Mouse (Mus musculus): ENCODE measurements around the gene Mvd. TPM values are rescaled to one million over a fixed set of nuclear protein-coding genes. Genes with fewer than 3 reads are reported as not detected.

The Mvd gene
- polyA plus RNA-seq, 1 experiment = 31.9 TPM

DNA sequence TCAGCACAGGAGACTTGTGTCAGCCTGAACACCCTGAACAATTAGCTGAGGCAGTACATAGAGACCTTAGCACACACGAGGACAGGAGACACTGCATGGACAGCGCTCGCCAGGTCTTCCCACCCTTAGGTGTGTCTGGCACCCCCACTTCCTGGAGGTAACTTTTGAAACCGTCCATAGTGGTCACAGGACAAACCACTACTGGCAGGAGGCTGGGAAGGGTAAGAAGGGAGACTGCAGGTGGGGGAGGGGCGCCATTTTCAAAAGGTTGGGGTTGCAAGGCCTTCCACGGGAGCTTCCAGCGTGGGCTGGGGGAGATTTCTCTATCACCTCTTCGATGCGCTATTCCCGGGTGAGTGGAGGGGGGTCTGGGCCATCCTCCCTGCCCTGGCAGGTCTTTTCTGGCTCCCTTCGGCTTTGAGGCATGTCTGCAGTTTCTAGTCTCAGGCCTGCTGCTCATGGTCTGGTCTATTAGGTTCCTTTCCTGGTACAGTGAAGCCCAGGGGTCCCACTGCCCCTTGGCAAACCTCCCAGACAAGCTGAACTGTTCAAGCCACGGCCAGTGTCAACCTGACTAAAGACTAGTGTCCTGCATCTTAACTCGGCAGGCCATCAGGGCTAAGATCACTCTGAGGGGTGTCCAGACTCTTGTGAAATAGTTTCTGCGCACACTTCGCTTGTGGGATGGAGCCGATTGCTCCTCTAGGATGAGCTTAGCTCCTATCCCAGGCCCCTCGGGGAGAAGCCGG, 11.4 kb downstream of the Mvd start:
- TF ChIP-seq CTCF (IDR thresholded peaks at IDR 0.05; ENCODE audit: insufficient read depth, low read length) (no peak), POLR2A (IDR thresholded peaks at IDR 0.05; ENCODE audit: borderline replicate concordance, extremely low read depth, low read depth, low read length) (no peak)

DNA sequence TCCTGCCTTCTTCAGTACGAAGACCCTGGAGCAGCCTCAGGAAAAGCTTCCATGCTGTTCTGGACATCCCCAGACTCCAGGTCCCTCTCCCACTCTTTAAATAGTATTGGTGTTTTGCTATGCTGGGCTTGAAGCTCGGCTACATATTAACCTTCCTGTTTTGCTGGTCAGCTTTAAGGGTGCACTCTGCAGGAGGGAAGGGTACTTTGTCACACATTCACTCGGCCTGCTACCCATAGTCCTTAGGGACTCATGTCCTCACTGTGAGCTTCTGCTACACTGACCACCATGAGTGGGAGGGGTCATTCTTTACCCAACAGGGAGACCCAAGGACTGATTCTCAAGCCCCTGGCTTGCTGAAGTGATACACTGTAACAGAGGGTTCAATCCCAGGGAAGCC, 12.6 kb downstream of the Mvd start:
- no peak overlapping the region for H3K4me3 ChIP-seq (replicated peaks; ENCODE audit: extremely low read depth, low read depth, low read length)
- WGBS = 63% methylated on average over 3 of the region's 3 CpGs
- TF ChIP-seq CTCF (IDR thresholded peaks at IDR 0.05; ENCODE audit: insufficient read depth, low read length) = no peak
- no peak for TF ChIP-seq POLR2A (IDR thresholded peaks at IDR 0.05; ENCODE audit: borderline replicate concordance, extremely low read depth, low read depth, low read length)
- no peak for DNase-seq
- H3K4me1 ChIP-seq (ENCODE audit: control insufficient read depth, insufficient read depth, low read length) = peaks cover 9% of the 10 kb centered on the region

More for the DNA sequence above, 11.4 kb downstream of the Mvd start:
- Histone ChIP-seq H3K4me1 (ENCODE audit: control insufficient read depth, insufficient read depth, low read length) (peaks cover 9% of the 10 kb centered on the region), H3K4me3 (replicated peaks; ENCODE audit: extremely low read depth, low read depth, low read length) (peak overlapping the region; percentile 92)
- no peak for DNase-seq
- 22% methylated on average over 18 of the region's 18 CpGs for WGBS

DNA sequence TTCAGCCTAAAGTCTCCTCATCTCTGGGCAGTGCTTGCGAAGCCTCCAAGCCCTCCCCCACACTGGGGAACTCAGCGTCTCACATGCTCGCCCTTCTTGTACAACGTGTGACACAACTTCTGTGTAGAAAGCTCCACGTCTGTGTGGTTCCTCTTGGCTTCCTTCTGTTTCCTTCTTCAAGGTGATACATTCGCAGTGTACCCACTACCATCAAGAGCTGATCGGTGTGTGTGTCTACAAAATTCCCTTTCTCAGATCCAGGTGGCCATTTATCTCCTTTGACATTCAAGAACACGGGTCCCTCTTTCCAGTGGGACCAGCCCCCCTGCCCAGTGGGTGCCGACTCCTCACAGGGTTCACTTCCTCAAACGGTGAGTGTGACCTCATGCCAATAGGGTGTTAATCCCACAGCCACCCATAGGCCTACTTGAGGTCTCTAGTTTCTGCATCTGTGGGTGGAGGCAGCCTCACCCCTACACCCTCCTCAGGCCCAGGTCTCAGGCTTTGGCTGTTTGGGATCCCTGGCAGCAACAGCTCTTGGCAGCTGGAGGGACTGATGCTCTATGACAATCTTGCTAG, 13.1 kb downstream of the Mvd start:
- no peak overlapping the region for H3K4me3 ChIP-seq (replicated peaks; ENCODE audit: extremely low read depth, low read depth, low read length)
- TF ChIP-seq CTCF (IDR thresholded peaks at IDR 0.05; ENCODE audit: insufficient read depth, low read length) (no peak), POLR2A (IDR thresholded peaks at IDR 0.05; ENCODE audit: borderline replicate concordance, extremely low read depth, low read depth, low read length) (0 out of 2 replicates have a peak, but pooled peaks have one; percentile 34)

DNA sequence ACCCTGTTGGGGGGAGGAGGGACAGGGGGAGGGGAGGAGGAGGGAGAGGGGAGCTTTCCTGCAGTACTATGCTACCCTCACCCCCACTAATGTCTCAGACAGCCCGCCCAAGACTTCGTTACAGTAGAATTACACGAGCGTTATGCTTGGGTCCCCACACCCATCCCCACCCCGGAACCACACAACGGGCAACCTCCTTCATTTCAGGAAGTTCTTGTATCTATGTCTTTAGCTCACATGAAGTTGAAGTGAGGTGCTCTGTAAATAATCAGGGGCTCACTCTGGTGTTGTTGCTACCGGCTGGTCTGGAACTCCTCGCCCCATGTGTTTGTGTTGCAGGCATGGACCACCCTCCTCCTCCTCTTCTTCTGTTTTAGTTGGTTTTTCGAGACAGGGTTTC, 15.1 kb downstream of the Mvd start:
- Histone ChIP-seq H3K4me3 (replicated peaks; ENCODE audit: extremely low read depth, low read depth, low read length) (no peak overlapping the region), H3K4me1 (ENCODE audit: control insufficient read depth, insufficient read depth, low read length) (peaks cover 8% of the 10 kb centered on the region)
- 76% methylated on average over 9 of the region's 9 CpGs for WGBS
- TF ChIP-seq POLR2A (IDR thresholded peaks at IDR 0.05; ENCODE audit: borderline replicate concordance, extremely low read depth, low read depth, low read length) (no peak), CTCF (IDR thresholded peaks at IDR 0.05; ENCODE audit: insufficient read depth, low read length) (no peak)
- DNase-seq = no peak

More for the DNA sequence above, 13.1 kb downstream of the Mvd start:
- H3K4me1 ChIP-seq (ENCODE audit: control insufficient read depth, insufficient read depth, low read length) = peaks cover 9% of the 10 kb centered on the region
- peak; percentile 12 for DNase-seq
- 71% methylated on average over 10 of the region's 10 CpGs for WGBS

DNA sequence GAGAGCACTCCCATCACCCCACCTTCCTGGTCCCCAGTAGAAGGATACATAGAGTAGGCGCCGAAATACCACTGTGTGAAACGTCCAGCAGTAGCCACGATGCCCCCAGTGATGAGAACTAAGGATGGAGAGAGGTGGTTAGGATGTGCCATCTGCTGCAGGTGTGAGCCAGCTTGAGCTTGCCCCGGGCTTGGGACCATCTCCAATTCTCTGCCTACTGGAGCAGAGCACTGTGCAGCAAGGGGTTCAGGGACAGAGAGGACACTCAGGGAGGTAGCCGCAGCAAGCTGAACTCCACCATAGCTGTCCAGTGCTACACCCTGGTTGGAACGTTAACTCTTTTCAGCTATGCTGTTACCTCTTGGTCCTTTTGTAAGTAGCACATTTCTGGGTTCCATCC, 15.6 kb downstream of the Mvd start:
- no peak for DNase-seq
- TF ChIP-seq CTCF (IDR thresholded peaks at IDR 0.05; ENCODE audit: insufficient read depth, low read length) (no peak), POLR2A (IDR thresholded peaks at IDR 0.05; ENCODE audit: borderline replicate concordance, extremely low read depth, low read depth, low read length) (no peak)
- peaks cover 5% of the 10 kb centered on the region; the same call in 1 of the 2 replicates for H3K4me1 ChIP-seq (ENCODE audit: control insufficient read depth, insufficient read depth, low read length)
- H3K4me3 ChIP-seq (replicated peaks; ENCODE audit: extremely low read depth, low read depth, low read length) = no peak overlapping the region
- WGBS = 87% methylated on average over 7 of the region's 7 CpGs

DNA sequence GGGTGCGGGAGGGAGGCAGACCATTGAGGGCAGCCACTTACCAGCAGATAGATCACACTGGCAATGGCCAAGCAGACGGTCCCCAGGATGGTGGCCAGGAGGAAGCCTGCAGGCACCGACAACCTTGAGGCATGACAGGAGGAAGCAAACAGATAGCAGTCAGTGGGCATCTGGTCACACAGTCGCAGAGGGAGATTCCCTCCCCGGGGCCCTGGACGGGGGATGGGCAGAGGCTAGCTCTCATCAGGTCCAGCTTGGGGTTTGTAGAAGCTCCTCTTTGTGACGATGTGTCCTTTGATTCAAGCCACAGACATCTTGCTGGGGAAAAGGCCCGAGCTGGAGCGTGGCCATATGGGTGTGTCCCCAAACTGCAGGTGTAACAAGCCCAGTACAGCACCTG, 17.1 kb downstream of the Mvd start:
- TF ChIP-seq CTCF (IDR thresholded peaks at IDR 0.05; ENCODE audit: insufficient read depth, low read length) = no peak
- TF ChIP-seq POLR2A (IDR thresholded peaks at IDR 0.05; ENCODE audit: borderline replicate concordance, extremely low read depth, low read depth, low read length) = no peak
- Histone ChIP-seq H3K4me3 (replicated peaks; ENCODE audit: extremely low read depth, low read depth, low read length) (no peak overlapping the region), H3K4me1 (ENCODE audit: control insufficient read depth, insufficient read depth, low read length) (no peaks in the 10 kb centered on the region)
- 74% methylated on average over 9 of the region's 9 CpGs for WGBS
- no peak for DNase-seq

DNA sequence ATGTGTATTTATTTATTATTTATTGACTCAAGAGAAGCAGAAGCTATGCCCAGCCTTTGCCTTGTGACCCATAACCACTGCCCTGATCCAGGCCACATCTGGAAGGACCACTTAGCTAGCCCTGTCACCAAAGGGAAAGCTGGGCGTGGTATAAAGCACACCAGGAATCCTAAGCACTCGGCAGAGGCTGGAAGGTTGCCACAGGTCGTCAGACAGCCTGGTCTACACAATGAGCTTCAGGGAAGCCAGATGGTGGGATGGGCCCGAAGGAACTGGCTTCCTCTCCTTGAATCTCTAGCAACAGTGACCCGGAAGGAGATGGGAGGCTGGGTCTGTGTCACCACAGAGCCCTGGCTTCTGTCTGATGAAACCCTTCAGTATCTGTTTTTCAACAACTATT, 19.6 kb downstream of the Mvd start:
- DNase-seq = peak; percentile 31
- Histone ChIP-seq H3K4me1 (ENCODE audit: control insufficient read depth, insufficient read depth, low read length) (no peaks in the 10 kb centered on the region), H3K4me3 (replicated peaks; ENCODE audit: extremely low read depth, low read depth, low read length) (no peak overlapping the region)
- 31% methylated on average over 5 of the region's 5 CpGs for WGBS
- no peak for TF ChIP-seq POLR2A (IDR thresholded peaks at IDR 0.05; ENCODE audit: borderline replicate concordance, extremely low read depth, low read depth, low read length)
- no peak for TF ChIP-seq CTCF (IDR thresholded peaks at IDR 0.05; ENCODE audit: insufficient read depth, low read length)

DNA sequence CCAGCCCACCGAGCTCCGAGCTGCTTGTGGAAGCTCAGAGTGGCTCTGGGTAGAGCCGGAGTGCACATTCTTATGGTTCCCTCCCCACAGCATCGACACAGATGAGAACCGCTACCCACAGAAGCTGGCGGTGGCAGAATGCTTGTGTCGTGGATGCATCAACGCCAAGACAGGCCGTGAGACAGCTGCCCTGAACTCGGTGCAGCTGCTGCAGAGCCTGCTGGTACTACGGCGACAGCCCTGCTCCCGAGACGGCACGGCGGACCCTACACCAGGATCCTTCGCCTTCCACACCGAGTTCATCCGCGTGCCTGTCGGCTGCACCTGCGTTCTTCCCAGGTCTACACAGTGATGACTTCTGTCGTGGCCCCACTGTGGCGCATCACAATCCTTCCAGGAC, 20.0 kb downstream of the Mvd start:
- no peak for DNase-seq
- no peak overlapping the region for H3K4me3 ChIP-seq (replicated peaks; ENCODE audit: extremely low read depth, low read depth, low read length)
- no peaks in the 10 kb centered on the region for H3K4me1 ChIP-seq (ENCODE audit: control insufficient read depth, insufficient read depth, low read length)
- TF ChIP-seq POLR2A (IDR thresholded peaks at IDR 0.05; ENCODE audit: borderline replicate concordance, extremely low read depth, low read depth, low read length) = no peak
- TF ChIP-seq CTCF (IDR thresholded peaks at IDR 0.05; ENCODE audit: insufficient read depth, low read length) = no peak
- 82% methylated on average over 24 of the region's 24 CpGs for WGBS

DNA sequence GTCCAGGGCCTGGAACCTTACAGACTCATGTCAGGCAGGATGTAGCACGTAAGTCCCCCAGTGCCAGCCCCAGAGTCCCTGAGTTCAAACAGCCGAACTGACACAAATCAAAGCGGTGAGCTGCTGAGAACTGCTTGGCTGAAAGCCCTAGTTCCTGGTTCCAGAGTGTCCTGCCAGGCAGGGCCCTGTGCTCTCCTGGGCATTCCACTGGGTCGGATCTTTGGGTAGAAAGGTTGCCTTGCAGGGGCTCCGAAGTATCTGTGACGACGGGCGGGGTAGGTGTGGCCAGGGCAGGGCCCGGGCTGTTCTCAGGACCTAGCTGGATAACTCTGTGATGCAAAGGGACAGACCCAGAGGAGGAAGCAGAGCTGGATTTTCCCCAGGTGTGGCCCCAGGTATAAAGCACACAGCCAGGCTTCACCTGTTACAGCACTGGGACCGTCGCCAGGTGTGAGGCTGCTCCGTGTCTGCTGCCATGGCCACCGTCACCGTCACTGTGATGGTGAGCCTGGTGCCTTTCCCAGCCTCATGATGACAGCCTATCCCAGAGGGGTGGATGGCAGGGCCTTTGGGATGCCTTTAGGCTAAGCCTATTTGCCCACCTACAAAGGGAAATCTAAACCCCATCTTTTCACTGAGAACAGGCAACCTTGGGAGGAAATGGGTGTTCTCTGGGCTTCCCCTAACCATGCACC, 21.7 kb downstream of the Mvd start, which contains the start of gene Il17c:
Il17c (plus strand) TSS at position 645 of the 695 bp plus-strand sequence.
- no peak for DNase-seq
- TF ChIP-seq CTCF (IDR thresholded peaks at IDR 0.05; ENCODE audit: insufficient read depth, low read length) (no peak), POLR2A (IDR thresholded peaks at IDR 0.05; ENCODE audit: borderline replicate concordance, extremely low read depth, low read depth, low read length) (no peak)
- WGBS = 67% methylated on average over 14 of the region's 14 CpGs
- Histone ChIP-seq H3K4me1 (ENCODE audit: control insufficient read depth, insufficient read depth, low read length) (no peaks in the 10 kb centered on the region), H3K4me3 (replicated peaks; ENCODE audit: extremely low read depth, low read depth, low read length) (no peak within 1 kb of the TSS)
